27 mouse cellular contexts compared by ENCODE assay signal in genomic region chr8:11150268-11150667, GRCm38 (mm10).
DNase-seq lines count a peak whose midpoint lies in the region; ATAC-seq and TF ChIP-seq lines count a peak whose summit lies in the region.
"Had no signal": no experiment of that assay in that cellular context is flagged by ENCODE, and none has a peak within 500 bp of the region (broad histone marks: within the 10 kb centered on the region; RNA-seq: fewer than 3 reads in every experiment).

No protein-coding gene starts in this region.

- H3K4me1 ChIP-seq in cerebellum, adult 2 months (ENCODE audit: control insufficient read depth, insufficient read depth, low read length), result peaks cover 19% of the 10 kb centered on the region
- H3K4me1 ChIP-seq: embryonic facial prominence, embryonic 10.5 days; forebrain, embryonic 10.5 days; forebrain, embryonic 13.5 days; hindbrain, embryonic 10.5 days; hindbrain, embryonic 13.5 days; intestine, embryonic 15.5 days; kidney, embryonic 15.5 days had no signal

- no peaks in the 10 kb centered on the region for H3K27me3 ChIP-seq in cerebellum, adult 2 months (ENCODE audit: control insufficient read depth, insufficient read depth, low read length)
- H3K27me3 ChIP-seq: embryonic facial prominence, embryonic 13.5 days; forebrain, embryonic 13.5 days; hindbrain, embryonic 13.5 days; intestine, embryonic 15.5 days; kidney, embryonic 15.5 days had no signal

- no peak for TF ChIP-seq POLR2A in cerebellum, adult 2 months (IDR thresholded peaks at IDR 0.05; ENCODE audit: borderline replicate concordance, insufficient read depth, low read length)

- no peak overlapping the region for H3K4me3 ChIP-seq in cerebellum, adult 2 months (replicated peaks; ENCODE audit: insufficient read depth, low read depth, low read length)
- H3K4me3 ChIP-seq: embryonic facial prominence, embryonic 10.5 days; embryonic facial prominence, embryonic 13.5 days; forebrain, embryonic 10.5 days; forebrain, embryonic 13.5 days; gastrocnemius, adult 2 months; hindbrain, embryonic 10.5 days; hindbrain, embryonic 13.5 days; intestine, embryonic 15.5 days; kidney, embryonic 15.5 days had no signal

- H3K27ac ChIP-seq in cerebellum, adult 2 months (ENCODE audit: insufficient read depth, low read length), result no peak overlapping the region; the same call in 1 of the 2 replicates
- H3K27ac ChIP-seq: embryonic facial prominence, embryonic 10.5 days; embryonic facial prominence, embryonic 13.5 days; forebrain, embryonic 10.5 days; forebrain, embryonic 13.5 days; hindbrain, embryonic 10.5 days; hindbrain, embryonic 13.5 days; intestine, embryonic 15.5 days; kidney, embryonic 15.5 days had no signal

- ATAC-seq in cerebellum, adult (ENCODE audit: insufficient number of reproducible peaks, low FRiP score, low TSS enrichment), result no peak
- ATAC-seq in erythroblast, adult 5-6 weeks (replicated peaks; ENCODE audit: low FRiP score, poor library complexity, severe bottlenecking), result no peak
- ATAC-seq: CD4-positive, CD25-positive, alpha-beta regulatory T cell, adult 4 months; forebrain, embryonic 13.5 days; forebrain, embryonic 16.5 days; hindbrain, embryonic 16.5 days; intestine, embryonic 15.5 days had no signal

- peak; percentile 43 to 66 for DNase-seq in cerebellum, adult 2 months
- DNase-seq in cerebellum, adult 9-10 months, result peak; percentile 54
- DNase-seq in cerebellum, postnatal 14 days, result peak; percentile 57 to 72
- no peak for DNase-seq in adipocyte (ENCODE audit: low spot score)
- no peak for DNase-seq in frontal cortex, postnatal 14 days (ENCODE audit: low spot score in 2 of 2)
- DNase-seq: adrenal gland, adult 8-10 months; adrenal gland, postnatal 25 days; embryo, embryonic 11 days; gastrocnemius, adult 2 months; gastrocnemius, postnatal 14 days; heart, adult 11 months; heart, postnatal 36 days; kidney, adult 11 months; kidney, adult 8-10 months had no signal

- TF ChIP-seq CTCF in cerebellum, adult 2 months (IDR thresholded peaks at IDR 0.05; ENCODE audit: borderline replicate concordance, insufficient read depth, low read depth, low read length), result no peak

- 33% methylated on average over 3 of the region's 3 CpGs for WGBS in cerebellum, adult 2 months

Comparison
In these comparisons a context has a peak if more than half of its experiments do, and no peak if none do; other contexts are left out.
1. DNase-seq: peak in cerebellum, adult 2 months (2 of 2), cerebellum, adult 9-10 months (single experiment) and cerebellum, postnatal 14 days (2 of 2); none in adipocyte (single experiment) and frontal cortex, postnatal 14 days (0 of 2).